In the genomic region with DNA sequence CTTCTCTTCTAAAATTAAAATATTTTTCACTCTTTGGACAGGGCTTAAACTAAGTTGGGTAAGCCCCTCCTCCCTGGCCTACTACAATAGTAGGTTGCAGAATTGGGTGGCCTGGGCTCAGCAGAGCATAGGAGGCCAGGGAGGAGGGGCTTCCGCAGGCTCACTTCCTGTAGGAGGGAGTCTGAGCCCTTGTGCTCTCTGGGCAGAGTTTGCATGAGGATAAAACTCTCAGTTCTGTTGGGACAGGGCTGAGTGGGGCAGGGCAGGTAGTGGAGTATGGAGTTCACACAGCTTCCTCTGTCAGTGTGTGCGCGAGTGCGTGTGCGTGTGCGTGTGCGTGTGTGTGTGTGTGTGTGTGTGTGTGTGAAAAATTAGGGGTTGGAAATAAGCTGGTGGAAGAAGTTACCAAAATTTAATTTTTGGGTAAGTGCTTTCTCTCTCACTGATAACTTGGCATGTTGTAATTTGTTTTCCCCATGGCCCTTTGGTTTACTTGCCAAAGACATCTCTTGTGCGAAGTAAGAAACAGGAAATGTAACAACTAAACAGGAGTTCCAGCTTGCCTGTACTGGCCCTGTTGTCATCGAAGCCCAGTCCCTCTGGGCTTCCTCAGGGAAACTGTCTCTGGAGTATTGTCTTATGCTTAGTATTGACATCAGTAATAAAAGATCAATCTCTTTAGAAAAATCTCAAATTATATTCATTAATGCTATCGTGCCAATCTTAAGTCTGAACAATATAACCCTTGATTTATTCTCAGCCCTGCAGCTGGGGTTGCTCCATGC, we compare ENCODE assay signal across 13 mouse cellular contexts. TPM values are rescaled to one million over a fixed set of nuclear protein-coding genes. Genes with fewer than 3 reads are reported as not detected.
DNase-seq lines count a peak whose midpoint lies in the region; ATAC-seq and TF ChIP-seq lines count a peak whose summit lies in the region.
"Had no signal": no experiment of that assay in that cellular context is flagged by ENCODE, and none has a peak within 500 bp of the region (broad histone marks: within the 10 kb centered on the region; RNA-seq: fewer than 3 reads in every experiment).

No protein-coding gene starts in this region.

- no peaks in the 10 kb centered on the region for H3K27me3 ChIP-seq in lung, embryonic 14.5 days (ENCODE audit: insufficient read depth, low read length)
- H3K27me3 ChIP-seq: heart, embryonic 15.5 days; lung, embryonic 15.5 days had no signal

- DNase-seq in lung, embryonic 14.5 days: peak; percentile 21
- DNase-seq in lung, postnatal 14 days: no peak
- DNase-seq in lung, postnatal 36 days: peak; percentile 54
- DNase-seq in thymus, postnatal 14 days: peak; percentile 74
- DNase-seq in layer of hippocampus, adult 18-20 months (ENCODE audit: low spot score in 2 of 2): no peak
- no peak for DNase-seq in right cerebral cortex, postnatal 14 days
- DNase-seq: cerebellum, adult 11 months; layer of hippocampus, postnatal 36 days had no signal

- WGBS in lung, embryonic 14.5 days: 85% methylated on average over 10 of the region's 10 CpGs

- no peak overlapping the region for H3K4me3 ChIP-seq in lung, embryonic 14.5 days (ENCODE audit: low read depth, low read length)
- H3K4me3 ChIP-seq: erythroblast, embryonic 14.5 days; heart, embryonic 15.5 days; lung, embryonic 15.5 days had no signal

- no peak overlapping the region for H3K9ac ChIP-seq in lung, embryonic 14.5 days
- H3K9ac ChIP-seq: heart, embryonic 15.5 days; lung, embryonic 15.5 days had no signal

- no peaks in the 10 kb centered on the region for H3K9me3 ChIP-seq in lung, embryonic 14.5 days (ENCODE audit: low read depth, low read length)
- H3K9me3 ChIP-seq: heart, embryonic 15.5 days; lung, embryonic 15.5 days had no signal

- H3K27ac ChIP-seq in lung, embryonic 14.5 days (ENCODE audit: low read depth): no peak overlapping the region
- H3K27ac ChIP-seq: heart, embryonic 15.5 days; lung, embryonic 15.5 days had no signal

- H3K36me3 ChIP-seq in lung, embryonic 14.5 days (ENCODE audit: insufficient read depth): peaks cover 51% of the 10 kb centered on the region

- no peak for TF ChIP-seq CTCF in lung, embryonic 14.5 days (IDR thresholded peaks at IDR 0.05; ENCODE audit: low read depth)

- ATAC-seq in lung, embryonic 14.5 days (ENCODE audit: insufficient read depth): no peak
- ATAC-seq in common myeloid progenitor, adult 5-6 weeks (replicated peaks; ENCODE audit: low read depth, poor library complexity, severe bottlenecking): peak; percentile 78
- no peak for ATAC-seq in frontal cortex, adult (ENCODE audit: low TSS enrichment)

- H3K4me1 ChIP-seq in lung, embryonic 14.5 days (ENCODE audit: insufficient read depth): 0 out of 2 replicates have a peak, but pooled peaks cover 2% of the 10 kb centered on the region

- H3K4me2 ChIP-seq in lung, embryonic 14.5 days: no peak overlapping the region
- H3K4me2 ChIP-seq: heart, embryonic 15.5 days; lung, embryonic 15.5 days had no signal

RNA-seq across cellular contexts. Expression of a gene that starts 9.2 kb away (rescaled TPM):
- polyA plus RNA-seq in lung, embryonic 14.5 days (2014; fragmentation: Nextera tagmentation; extraction: Ambion mirVana): 12.1 and 12.3 TPM in 2 replicates
- total RNA-seq in common myeloid progenitor, adult 5-6 weeks (2017): 26.5 and 26.6 TPM in 2 replicates
- 10 to 100 TPM; 23.4 to 27.7 TPM for total RNA-seq in layer of hippocampus, adult 18-20 months (2021)

Comparison
In these comparisons a context has a peak if more than half of its experiments do, and no peak if none do; other contexts are left out.
1. DNase-seq: peak in lung, embryonic 14.5 days (single experiment), lung, postnatal 36 days (single experiment) and thymus, postnatal 14 days (single experiment); none in lung, postnatal 14 days (single experiment), layer of hippocampus, adult 18-20 months (0 of 2) and right cerebral cortex, postnatal 14 days (single experiment).